Mouse (Mus musculus) MEL (cell line): ENCODE results near the gene Myt1l.

ENCODE experiments used
- CHD1 ChIP-seq: IDR thresholded peaks from 2 replicates; pipeline ENCODE4 v1.6.1; 2012; ENCODE audit warnings: low read depth, mild to moderate bottlenecking, inconsistent platforms, low read length, improper control_type of control experiment
- CHD2 ChIP-seq: IDR thresholded peaks from 2 replicates; pipeline ENCODE4 v1.6.1; 2011; ENCODE audit warnings: low read length, improper control_type of control experiment
- CTCF ChIP-seq, 3 experiments: IDR thresholded peaks in 2 of 3; conservative IDR thresholded peaks in 1 of 3; 2 replicates each; pipeline ENCODE4 v1.5.1; 2011 to 2012; ENCODE audit warnings: low read length in 3 of 3, low read depth in 2 of 3, mild to moderate bottlenecking in 2 of 3, improper control_type of control experiment in 1 of 3, inconsistent platforms in 1 of 3, mixed read lengths in 1 of 3, moderate library complexity in 1 of 3; ENCODE audit not compliant: control insufficient read depth in 1 of 3, insufficient read depth in 1 of 3, poor library complexity in 1 of 3, severe bottlenecking in 1 of 3
- EP300 ChIP-seq, 2 experiments: IDR thresholded peaks; 2 replicates each; pipeline ENCODE4 v1.6.1; 2011; ENCODE audit warnings: improper control_type of control experiment in 2 of 2, low read length in 2 of 2, low read depth in 1 of 2, mild to moderate bottlenecking in 1 of 2
- ETS1 ChIP-seq: IDR thresholded peaks from 2 replicates; pipeline ENCODE4 v1.6.1; 2012; ENCODE audit warnings: low read depth, mild to moderate bottlenecking, inconsistent platforms, low read length, improper control_type of control experiment, moderate library complexity
- GATA1 ChIP-seq: IDR thresholded peaks from 2 replicates; pipeline ENCODE4 v1.6.1; 2011; ENCODE audit warnings: low read depth, low read length, improper control_type of control experiment
- MAX ChIP-seq: IDR thresholded peaks from 2 replicates; pipeline ENCODE4 v1.6.1; 2011; ENCODE audit warnings: low read length, improper control_type of control experiment
- MAZ ChIP-seq: IDR thresholded peaks from 2 replicates; pipeline ENCODE4 v1.6.1; 2012; ENCODE audit warnings: low read depth, mild to moderate bottlenecking, inconsistent platforms, low read length, improper control_type of control experiment
- POLR2AphosphoS2 ChIP-seq: IDR thresholded peaks from 2 replicates; pipeline ENCODE4 v1.6.1; 2011; ENCODE audit warnings: low read length, improper control_type of control experiment
- TAL1 ChIP-seq: IDR thresholded peaks from 2 replicates; pipeline ENCODE4 v1.6.1; 2012; ENCODE audit warnings: mild to moderate bottlenecking, inconsistent platforms, low read length, moderate library complexity, mixed read lengths
- TCF12 ChIP-seq: IDR thresholded peaks from 2 replicates; pipeline ENCODE4 v1.6.1; 2014; ENCODE audit warnings: low read depth, mild to moderate bottlenecking, inconsistent platforms, low read length, improper control_type of control experiment, moderate library complexity
- ZC3H11A ChIP-seq: IDR thresholded peaks from 2 replicates; pipeline ENCODE4 v1.6.1; 2012; ENCODE audit warnings: low read depth, mild to moderate bottlenecking, inconsistent platforms, low read length, improper control_type of control experiment
- ZMIZ1 ChIP-seq: IDR thresholded peaks from 2 replicates; pipeline ENCODE4 v1.6.1; 2012; ENCODE audit warnings: low read depth, mild to moderate bottlenecking, inconsistent platforms, low read length, improper control_type of control experiment, moderate library complexity
- ZNF384 ChIP-seq: IDR thresholded peaks from 2 replicates; pipeline ENCODE4 v1.6.1; 2012; ENCODE audit warnings: low read depth, mild to moderate bottlenecking, inconsistent platforms, low read length, improper control_type of control experiment

GRCm38 (mm10) chr12:29951485-29951884, 423.3 kb downstream of the Myt1l start:
- TF ChIP-seq GATA1 (no peak), ZC3H11A (no peak), ZMIZ1 (no peak), POLR2AphosphoS2 (no peak), EP300 (IDR thresholded peaks at IDR 0.05; ENCODE audit: low read depth in 1 of 2, low read length in 2 of 2) (no peak), CTCF (IDR thresholded peaks at IDR 0.05 in 2 of 3, conservative IDR thresholded peaks at IDR 0.05 in 1 of 3; ENCODE audit: control insufficient read depth in 1 of 3, insufficient read depth in 1 of 3, low read depth in 2 of 3, low read length in 3 of 3, poor library complexity in 1 of 3, severe bottlenecking in 1 of 3) (no peak), CHD1 (no peak), TCF12 (no peak), CHD2 (no peak), TAL1 (no peak), MAZ (no peak), ZNF384 (no peak), MAX (no peak), ETS1 (no peak)
